Mouse (Mus musculus) liver, embryonic 11.5 days (tissue): Measurements from ENCODE around the gene Tdg. TPM values are rescaled to one million over a fixed set of nuclear protein-coding genes. Genes with fewer than 3 reads are reported as not detected.

Source experiments
- ATAC-seq: fragments of 200-750 bp; cut with Nextera tagmentation; replicated peaks from 2 replicates; pipeline ENCODE4 v1.8.0; 2017; ENCODE audit warnings: moderate number of reproducible peaks, mild to moderate bottlenecking, moderate TSS enrichment, moderate library complexity; ENCODE audit not compliant: low FRiP score
- DNase-seq: peaks from one replicate; pipeline ENCODE4 v3.0.0-alpha.2; 2017; ENCODE audit warnings: low spot score
- H3K27ac ChIP-seq: fragments of 300-500 bp; sonication (generic); 2 replicates; pipeline ENCODE4 v1.5.1; 2014; ENCODE audit warnings: mild to moderate bottlenecking, low read depth, low read length, control low read depth
- H3K27me3 ChIP-seq: fragments of 300-500 bp; sonication (generic); replicated peaks from 2 replicates; pipeline ENCODE4 v1.6.1; 2014; ENCODE audit warnings: low read length, mixed read lengths; ENCODE audit not compliant: control insufficient read depth, insufficient read depth
- H3K36me3 ChIP-seq: fragments of 300-500 bp; sonication (generic); 2 replicates; pipeline ENCODE4 v1.6.1; 2014; ENCODE audit warnings: mild to moderate bottlenecking, low read length, moderate library complexity, mixed read lengths; ENCODE audit not compliant: control insufficient read depth, insufficient read depth
- H3K4me1 ChIP-seq: fragments of 300-500 bp; sonication (generic); replicated peaks from 2 replicates; pipeline ENCODE4 v1.6.1; 2014; ENCODE audit warnings: low read length, mixed read lengths; ENCODE audit not compliant: control insufficient read depth, insufficient read depth
- H3K4me2 ChIP-seq: fragments of 300-500 bp; sonication (generic); 2 replicates; pipeline ENCODE4 v1.6.1; 2014; ENCODE audit warnings: mild to moderate bottlenecking, control low read depth, moderate library complexity
- H3K4me3 ChIP-seq: fragments of 300-500 bp; sonication (generic); 2 replicates; pipeline ENCODE4 v1.5.1; 2014; ENCODE audit warnings: low read depth, low read length, control low read depth
- H3K9ac ChIP-seq: fragments of 300-500 bp; sonication (generic); 2 replicates; pipeline ENCODE4 v1.6.1; 2014; ENCODE audit warnings: low read depth, low read length, control low read depth
- H3K9me3 ChIP-seq: fragments of 300-500 bp; sonication (generic); 2 replicates; pipeline ENCODE4 v1.6.1; 2016; ENCODE audit warnings: low read length, inconsistent platforms, mixed read lengths; ENCODE audit not compliant: control insufficient read depth
- WGBS: fragments of 180-500 bp; shearing (Covaris S2); extraction: QIAGEN DNeasy Blood & Tissue Kit; methylation state at CpG from one replicate; pipeline ENCODE4 v1.1.7; 2014; 5-methylcytosine and 5-hydroxymethylcytosine counted together
- polyA plus RNA-seq: library from polyadenylated mRNA; unstranded; fragments of >200 nt; fragmentation: Nextera tagmentation; extraction: Ambion mirVana; gene quantifications from 2 replicates; pipeline ENCODE4 v1.2.1, GENCODE M21; 2014

Gene Tdg
- polyA plus RNA-seq, 1 experiment from 2014 or later, result 138 TPM

DNA sequence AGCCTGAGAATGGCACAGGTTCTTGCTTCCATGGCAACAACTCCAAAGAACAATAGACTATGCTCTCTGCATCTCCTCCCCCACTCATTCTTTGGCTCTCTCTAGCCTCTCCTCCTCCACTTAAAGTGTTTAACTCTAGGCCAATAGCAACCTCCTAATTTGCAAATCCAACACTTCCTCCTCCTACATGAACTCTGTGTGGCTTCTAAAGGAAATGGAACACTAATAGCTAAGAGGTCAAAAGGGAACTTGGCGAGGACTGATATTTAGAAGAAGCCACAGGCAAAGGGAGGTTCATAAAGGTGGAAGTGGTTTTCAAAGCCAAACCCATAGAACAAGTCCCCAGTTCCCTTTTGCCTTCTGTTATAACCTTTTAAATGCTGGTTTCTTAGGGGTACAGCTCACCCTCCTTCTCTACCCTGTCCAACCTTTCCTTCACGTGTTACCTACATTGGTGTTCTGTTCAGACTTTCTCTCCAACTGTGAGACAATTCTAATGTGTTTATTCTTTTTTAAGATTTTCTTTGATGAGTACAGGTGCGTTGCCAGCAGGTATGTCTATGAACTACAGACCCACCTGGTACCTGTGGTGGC lies 67.8 kb downstream of the Tdg start:
- Histone ChIP-seq H3K4me3 (no peak overlapping the region), H3K4me1 (peaks cover 25% of the 10 kb centered on the region), H3K27ac (no peak overlapping the region), H3K9me3 (no peaks in the 10 kb centered on the region), H3K27me3 (no peaks in the 10 kb centered on the region), H3K9ac (no peak overlapping the region), H3K36me3 (0 out of 2 replicates have a peak, but pooled peaks cover 2% of the 10 kb centered on the region), H3K4me2 (no peak overlapping the region)
- DNase-seq, result no peak
- no peak for ATAC-seq
- WGBS, result 66% methylated on average over 3 of the region's 3 CpGs

GRCm38 (mm10) chr10:82698712-82699261 lies 69.2 kb downstream of the Tdg start:
- H3K4me3 ChIP-seq, result peak overlapping the region; percentile 94
- DNase-seq (peak; percentile 90), ATAC-seq (peak; percentile 89)
- H3K9me3 ChIP-seq, result no peaks in the 10 kb centered on the region
- 0 out of 2 replicates have a peak, but pooled peaks cover 2% of the 10 kb centered on the region for H3K36me3 ChIP-seq
- WGBS, result 1% methylated on average over 42 of the region's 42 CpGs
- peak overlapping the region; percentile 87 for H3K9ac ChIP-seq
- no peaks in the 10 kb centered on the region for H3K27me3 ChIP-seq
- peak overlapping the region; percentile 84 for H3K4me2 ChIP-seq
- H3K4me1 ChIP-seq, result peaks cover 25% of the 10 kb centered on the region
- H3K27ac ChIP-seq, result peak overlapping the region; percentile 70; the same call in 1 of the 2 replicates

GRCm38 (mm10) chr10:82699296-82699941 lies 69.8 kb downstream of the Tdg start:
- under 1% methylated on average over 59 of the region's 59 CpGs for WGBS
- Histone ChIP-seq H3K36me3 (0 out of 2 replicates have a peak, but pooled peaks cover 2% of the 10 kb centered on the region), H3K27ac (peak overlapping the region; percentile 70)

More at GRCm38 (mm10) chr10:82699296-82699941, 69.8 kb downstream of the Tdg start:
- DNase-seq (peak; percentile 63), ATAC-seq (peak; percentile 71)
- H3K4me3 ChIP-seq, result peak overlapping the region; percentile 94
- H3K4me2 ChIP-seq, result peak overlapping the region; percentile 84
- no peaks in the 10 kb centered on the region for H3K9me3 ChIP-seq
- peaks cover 25% of the 10 kb centered on the region for H3K4me1 ChIP-seq
- H3K27me3 ChIP-seq, result no peaks in the 10 kb centered on the region
- peak overlapping the region; percentile 87 for H3K9ac ChIP-seq

Other genes starting within 250 kb of the Tdg start
- gene Gm1553, start 137.2 kb upstream of the Tdg start, polyA plus RNA-seq, result not detected in 2 replicates
- gene 1190007I07Rik, start 6.6 kb upstream of the Tdg start, polyA plus RNA-seq, result 80.1 and 84.2 TPM in 2 replicates
- 1.2 TPM in 2 replicates for gene Glt8d2, start 60.8 kb downstream of the Tdg start, polyA plus RNA-seq
- 23.1 and 24.0 TPM in 2 replicates for gene Hcfc2, start 66.3 kb downstream of the Tdg start, polyA plus RNA-seq
- gene Nfyb, start 134.3 kb downstream of the Tdg start, polyA plus RNA-seq, result 47.6 and 50.4 TPM in 2 replicates
- 129 and 145 TPM in 2 replicates for gene Txnrd1, start 204.1 kb downstream of the Tdg start, polyA plus RNA-seq
- 0.45 and 0.75 TPM in 2 replicates for gene Eid3, start 236.8 kb downstream of the Tdg start, polyA plus RNA-seq